Mouse (Mus musculus) stomach, postnatal 0 days (tissue): ENCODE data around the gene Med12l. TPM values are rescaled to one million over a fixed set of nuclear protein-coding genes. Genes with fewer than 3 reads are reported as not detected.
A peak's percentile ranks its signal among the peaks of the same experiment; 100 is the strongest.
"Not testable (repeated sequence)": the region's sequence is repeated elsewhere in the genome, so short reads cannot be mapped to it uniquely, and the experiment has no call there.

ENCODE experiments used
- ATAC-seq: fragments of 200-750 bp; cut with Nextera tagmentation; 2 replicates; pipeline ENCODE4 v1.8.0; 2017; ENCODE audit not compliant: low FRiP score, low TSS enrichment
- DNase-seq: peaks from one replicate; pipeline ENCODE4 v3.0.0-alpha.2; 2016; ENCODE audit warnings: low spot score
- H3K27ac ChIP-seq: fragments of 300-500 bp; sonication (generic); replicated peaks from 2 replicates; pipeline ENCODE4 v1.5.1; 2014; ENCODE audit warnings: mild to moderate bottlenecking, control low read depth
- H3K27me3 ChIP-seq: fragments of 300-500 bp; sonication (generic); 2 replicates; pipeline ENCODE4 v1.6.1; 2014; ENCODE audit warnings: low read length; ENCODE audit not compliant: control insufficient read depth, insufficient read depth
- H3K36me3 ChIP-seq: fragments of 300-500 bp; sonication (generic); 2 replicates; pipeline ENCODE4 v1.6.1; 2014; ENCODE audit warnings: low read length, mixed read lengths; ENCODE audit not compliant: control insufficient read depth, insufficient read depth
- H3K4me1 ChIP-seq: fragments of 300-500 bp; sonication (generic); replicated peaks from 2 replicates; pipeline ENCODE4 v1.6.1; 2014; ENCODE audit warnings: antibody characterized with exemption; ENCODE audit not compliant: control insufficient read depth, insufficient read depth
- H3K4me2 ChIP-seq: fragments of 300-500 bp; sonication (generic); replicated peaks from 2 replicates; pipeline ENCODE4 v1.6.1; 2014; ENCODE audit warnings: low read depth, mild to moderate bottlenecking, control low read depth, moderate library complexity
- H3K4me3 ChIP-seq: fragments of 300-500 bp; sonication (generic); 2 replicates; pipeline ENCODE4 v1.5.1; 2014; ENCODE audit warnings: low read depth, low read length, control low read depth
- H3K9ac ChIP-seq: fragments of 300-500 bp; sonication (generic); 2 replicates; pipeline ENCODE4 v1.6.1; 2014; ENCODE audit warnings: mild to moderate bottlenecking, low read length, control low read depth, mixed read lengths
- H3K9me3 ChIP-seq: fragments of 300-500 bp; sonication (generic); 2 replicates; pipeline ENCODE4 v1.6.1; 2016; ENCODE audit warnings: low read length; ENCODE audit not compliant: control insufficient read depth
- CTCF ChIP-seq: IDR thresholded peaks from 2 replicates; pipeline ENCODE4 v1.5.1; 2016; ENCODE audit warnings: antibody characterized with exemption, low read depth, mild to moderate bottlenecking, moderate library complexity
- EP300 ChIP-seq: optimal IDR thresholded peaks from 2 replicates; pipeline ENCODE3; 2016; ENCODE audit warnings: antibody characterized with exemption
- WGBS: fragments of 180-500 bp; shearing (Covaris S2); extraction: QIAGEN DNeasy Blood & Tissue Kit; methylation state at CpG from one replicate; pipeline ENCODE4 v1.1.7; 2014; 5-methylcytosine and 5-hydroxymethylcytosine counted together
- polyA plus RNA-seq: library from polyadenylated mRNA; unstranded; fragments of >200 nt; fragmentation: Nextera tagmentation; extraction: Ambion mirVana; gene quantifications from 2 replicates; pipeline ENCODE4 v1.2.1, GENCODE M21; 2015

Gene Med12l
- polyA plus RNA-seq, 1 experiment from 2014 or later = 0.25 TPM

- no peak overlapping the region for H3K4me3 ChIP-seq
- ATAC-seq (no peak), DNase-seq (no peak)
- no peaks in the 10 kb centered on the region for H3K36me3 ChIP-seq
- no peak overlapping the region for H3K9ac ChIP-seq
- WGBS = 63% methylated on average over 7 of the region's 7 CpGs
- H3K27ac ChIP-seq = no peak overlapping the region
- H3K4me2 ChIP-seq = no peak overlapping the region
- no peaks in the 10 kb centered on the region for H3K27me3 ChIP-seq
- H3K9me3 ChIP-seq = no peaks in the 10 kb centered on the region
- no peaks in the 10 kb centered on the region for H3K4me1 ChIP-seq
- no peak for TF ChIP-seq CTCF
- no peak for TF ChIP-seq EP300
Observed at GRCm38 (mm10) chr3:59060131-59060530, 54.5 kb downstream of the Med12l start.

GRCm38 (mm10) chr3:59062141-59062540 is 56.5 kb downstream of the Med12l start:
- ATAC-seq = no peak
- WGBS = 53% methylated on average over 5 of the region's 5 CpGs
- TF ChIP-seq EP300 = no peak
- TF ChIP-seq CTCF = no peak
- Histone ChIP-seq H3K27me3 (no peaks in the 10 kb centered on the region), H3K9ac (no peak overlapping the region), H3K4me1 (no peaks in the 10 kb centered on the region), H3K36me3 (no peaks in the 10 kb centered on the region), H3K9me3 (no peaks in the 10 kb centered on the region), H3K4me3 (no peak overlapping the region), H3K27ac (no peak overlapping the region), H3K4me2 (no peak overlapping the region)
- DNase-seq = no peak

- no peak for TF ChIP-seq CTCF
- no peak for TF ChIP-seq EP300
- no peak for ATAC-seq
- Histone ChIP-seq H3K4me2 (no peak overlapping the region), H3K27ac (no peak overlapping the region), H3K36me3 (no peaks in the 10 kb centered on the region), H3K9ac (no peak overlapping the region), H3K9me3 (no peaks in the 10 kb centered on the region), H3K4me3 (no peak overlapping the region), H3K27me3 (no peaks in the 10 kb centered on the region), H3K4me1 (no peaks in the 10 kb centered on the region)
- WGBS = 70% methylated on average over 4 of the region's 4 CpGs
- DNase-seq = no peak
Observed at GRCm38 (mm10) chr3:59063431-59063830, 57.8 kb downstream of the Med12l start.

GRCm38 (mm10) chr3:59065937-59066336 is 60.3 kb downstream of the Med12l start:
- DNase-seq = no peak

GRCm38 (mm10) chr3:59066558-59067294 is 61.1 kb downstream of the Med12l start:
- ATAC-seq (no peak), DNase-seq (no peak)
- Histone ChIP-seq H3K36me3 (no peaks in the 10 kb centered on the region), H3K4me2 (no peak overlapping the region), H3K27me3 (no peaks in the 10 kb centered on the region), H3K4me1 (no peaks in the 10 kb centered on the region), H3K27ac (no peak overlapping the region), H3K9me3 (no peaks in the 10 kb centered on the region), H3K4me3 (no peak overlapping the region), H3K9ac (no peak overlapping the region)
- 56% methylated on average over 8 of the region's 8 CpGs for WGBS
- TF ChIP-seq CTCF (no peak), EP300 (no peak)

More at GRCm38 (mm10) chr3:59065937-59066336, 60.3 kb downstream of the Med12l start:
- Histone ChIP-seq H3K36me3 (no peaks in the 10 kb centered on the region), H3K4me3 (no peak overlapping the region), H3K9me3 (no peaks in the 10 kb centered on the region), H3K27ac (no peak overlapping the region), H3K4me1 (no peaks in the 10 kb centered on the region), H3K4me2 (no peak overlapping the region), H3K9ac (no peak overlapping the region), H3K27me3 (no peaks in the 10 kb centered on the region)
- ATAC-seq = no peak
- TF ChIP-seq EP300 = no peak
- TF ChIP-seq CTCF = no peak
- 77% methylated on average over 3 of the region's 3 CpGs for WGBS

GRCm38 (mm10) chr3:59069071-59069470 is 63.4 kb downstream of the Med12l start:
- H3K4me2 ChIP-seq, DNase-seq, H3K36me3 ChIP-seq, H3K4me3 ChIP-seq, H3K9me3 ChIP-seq, H3K27ac ChIP-seq, H3K4me1 ChIP-seq, H3K27me3 ChIP-seq, H3K9ac ChIP-seq, ATAC-seq: not testable (repeated sequence)
- WGBS = 79% methylated on average over 1 of the region's 1 CpGs
- peak; percentile 45 for TF ChIP-seq CTCF
